Mouse (Mus musculus): ENCODE results near the gene Zbtb12. TPM values are rescaled to one million over a fixed set of nuclear protein-coding genes. Genes with fewer than 3 reads are reported as not detected.
"Not testable (repeated sequence)": the region's sequence is repeated elsewhere in the genome, so short reads cannot be mapped to it uniquely, and the experiment has no call there.

The Zbtb12 gene
- polyA plus RNA-seq, 1 experiment from 2014 or later: 3.5 TPM

DNA sequence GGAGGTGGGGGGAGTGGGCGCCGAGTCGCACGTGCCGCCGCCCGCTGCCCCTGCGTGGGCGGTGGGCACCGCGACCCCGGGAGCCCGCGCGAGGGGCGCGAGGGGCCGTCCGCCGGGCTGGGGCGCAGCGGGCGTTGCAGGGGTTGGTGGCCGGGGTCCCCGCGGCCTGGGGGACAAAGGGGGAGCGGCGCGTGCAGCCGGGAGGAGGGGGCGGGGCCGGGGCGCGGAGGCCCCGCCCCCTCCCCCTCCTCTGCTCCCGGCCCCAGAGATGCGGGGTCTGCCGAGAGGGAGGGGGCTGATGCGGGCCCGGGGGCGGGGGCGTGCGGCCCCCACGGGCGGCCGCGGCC is 19.4 kb downstream of the Zbtb12 start:
- Histone ChIP-seq H3K4me1 (ENCODE audit: insufficient read depth, low read length) (peaks cover 38% of the 10 kb centered on the region), H3K9me3 (ENCODE audit: low read length) (no peaks in the 10 kb centered on the region), H3K36me3 (ENCODE audit: insufficient read depth, low read length) (peaks cover 29% of the 10 kb centered on the region), H3K4me2 (replicated peaks; ENCODE audit: low read depth, low read length) (peak overlapping the region; percentile 87), H3K4me3 (ENCODE audit: low read length) (peak overlapping the region; percentile 94), H3K9ac (replicated peaks; ENCODE audit: low read length) (peak overlapping the region; percentile 99), H3K27ac (ENCODE audit: low read length) (peak overlapping the region; percentile 98), H3K27me3 (ENCODE audit: insufficient read depth, low read length) (no peaks in the 10 kb centered on the region)
- WGBS: 0% methylated on average over 3 of the region's 47 CpGs
- no peak for ATAC-seq (ENCODE audit: low FRiP score, low TSS enrichment)

DNA sequence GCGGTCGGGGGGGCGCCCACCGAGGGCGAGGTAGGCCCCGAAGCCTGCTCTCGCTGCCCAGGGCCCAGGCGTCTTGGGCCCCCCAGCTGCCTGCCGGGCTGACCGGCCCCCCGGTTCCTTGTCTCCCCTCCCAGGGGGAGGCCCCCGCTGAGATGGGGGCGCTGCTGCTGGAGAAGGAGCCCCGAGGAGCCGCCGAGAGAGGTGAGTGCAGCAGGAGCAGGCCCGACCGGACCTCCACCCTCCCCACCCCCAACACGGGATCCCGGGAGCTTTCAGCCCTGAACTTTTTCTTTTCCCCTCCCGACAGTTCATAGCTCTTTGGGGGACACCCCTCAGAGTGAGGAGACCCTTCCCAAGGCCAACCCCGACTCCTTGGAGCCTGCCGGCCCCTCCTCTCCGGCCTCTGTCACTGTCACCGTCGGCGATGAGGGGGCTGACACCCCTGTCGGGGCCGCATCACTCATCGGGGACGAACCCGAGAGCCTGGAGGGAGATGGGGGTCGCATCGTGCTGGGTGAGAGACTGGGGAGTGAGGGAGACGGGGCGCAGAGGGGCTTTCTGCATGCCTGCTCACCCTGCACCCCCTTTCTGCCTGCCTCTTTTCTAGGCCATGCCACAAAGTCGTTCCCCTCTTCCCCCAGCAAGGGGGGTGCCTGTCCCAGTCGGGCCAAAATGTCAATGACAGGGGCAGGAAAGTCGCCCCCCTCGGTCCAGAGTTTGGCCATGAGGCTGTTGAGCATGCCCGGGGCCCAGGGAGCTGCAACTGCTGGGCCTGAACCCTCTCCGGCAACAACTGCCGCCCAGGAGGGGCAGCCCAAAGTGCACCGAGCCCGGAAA is 20.0 kb downstream of the Zbtb12 start:
- 0% methylated on average over 37 of the region's 45 CpGs for whole genome bisulfite sequencing
- 0 out of 2 replicates have a peak, but pooled peaks have one; percentile 2 for ATAC-seq (ENCODE audit: low FRiP score, low TSS enrichment)

DNA sequence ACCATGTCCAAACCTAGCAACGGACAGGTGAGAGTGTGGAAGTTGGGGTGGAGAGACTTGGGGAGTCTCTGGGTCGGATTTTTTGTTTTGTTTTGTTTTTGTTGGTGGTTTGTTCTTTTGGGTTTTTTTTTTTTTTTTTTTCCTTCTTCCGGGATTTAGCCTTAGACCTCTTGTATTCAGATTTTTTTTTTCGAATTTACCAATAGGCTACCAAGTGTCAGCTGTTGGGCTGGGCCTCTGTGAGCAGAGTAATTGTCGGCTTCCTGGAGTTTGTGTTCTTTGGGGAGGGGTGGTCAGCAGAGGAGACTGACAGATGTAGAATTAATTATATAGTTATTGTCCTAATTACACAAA is 20.6 kb downstream of the Zbtb12 start:
- H3K9me3 ChIP-seq (ENCODE audit: low read length): no peaks in the 10 kb centered on the region
- peak overlapping the region; percentile 99 for H3K9ac ChIP-seq (replicated peaks; ENCODE audit: low read length)
- no peaks in the 10 kb centered on the region for H3K27me3 ChIP-seq (ENCODE audit: insufficient read depth, low read length)
- peaks cover 36% of the 10 kb centered on the region for H3K36me3 ChIP-seq (ENCODE audit: insufficient read depth, low read length)
- peak overlapping the region; percentile 98 for H3K27ac ChIP-seq (ENCODE audit: low read length)
- WGBS: 0% methylated on average over 5 of the region's 5 CpGs
- no peak for ATAC-seq (ENCODE audit: low FRiP score, low TSS enrichment)
- H3K4me3 ChIP-seq (ENCODE audit: low read length): peak overlapping the region; percentile 94
- peak overlapping the region; percentile 87 for H3K4me2 ChIP-seq (replicated peaks; ENCODE audit: low read depth, low read length)
- H3K4me1 ChIP-seq (ENCODE audit: insufficient read depth, low read length): peaks cover 36% of the 10 kb centered on the region

More for the DNA sequence above, 20.0 kb downstream of the Zbtb12 start:
- H3K36me3 ChIP-seq (ENCODE audit: insufficient read depth, low read length): peaks cover 34% of the 10 kb centered on the region
- no peaks in the 10 kb centered on the region for H3K9me3 ChIP-seq (ENCODE audit: low read length)
- H3K27me3 ChIP-seq (ENCODE audit: insufficient read depth, low read length): no peaks in the 10 kb centered on the region
- H3K4me1 ChIP-seq (ENCODE audit: insufficient read depth, low read length): peaks cover 36% of the 10 kb centered on the region
- peak overlapping the region; percentile 99 for H3K9ac ChIP-seq (replicated peaks; ENCODE audit: low read length)
- peak overlapping the region; percentile 98 for H3K27ac ChIP-seq (ENCODE audit: low read length)
- peak overlapping the region; percentile 87 for H3K4me2 ChIP-seq (replicated peaks; ENCODE audit: low read depth, low read length)
- peak overlapping the region; percentile 94 for H3K4me3 ChIP-seq (ENCODE audit: low read length)

DNA sequence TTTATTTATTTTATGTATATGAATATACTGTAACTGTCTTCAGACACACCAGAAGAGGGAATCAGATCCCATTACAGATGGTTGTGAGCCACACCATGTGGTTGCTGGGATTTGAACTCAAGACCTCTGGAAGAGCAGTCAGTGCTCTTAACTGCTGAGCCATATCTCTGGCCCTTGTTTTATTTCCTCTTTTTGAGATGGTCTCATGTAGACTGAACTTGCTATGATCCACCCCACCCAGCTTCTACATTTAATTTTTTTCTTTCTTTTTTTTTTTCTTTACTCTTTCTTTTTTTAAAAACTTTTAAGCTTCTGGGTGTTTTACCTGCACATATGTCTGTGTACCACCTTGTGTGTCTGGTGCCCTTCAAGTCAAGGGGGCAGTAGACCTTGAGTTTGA is 21.5 kb downstream of the Zbtb12 start:
- Histone ChIP-seq H3K36me3 (ENCODE audit: insufficient read depth, low read length) (peaks cover 45% of the 10 kb centered on the region), H3K4me1 (ENCODE audit: insufficient read depth, low read length) (peaks cover 28% of the 10 kb centered on the region)
- not testable (repeated sequence) for H3K4me3 ChIP-seq (ENCODE audit: low read length); H3K4me2 ChIP-seq (replicated peaks; ENCODE audit: low read depth, low read length); H3K27me3 ChIP-seq (ENCODE audit: insufficient read depth, low read length); H3K9ac ChIP-seq (replicated peaks; ENCODE audit: low read length); H3K27ac ChIP-seq (ENCODE audit: low read length); H3K9me3 ChIP-seq (ENCODE audit: low read length); ATAC-seq (ENCODE audit: low FRiP score, low TSS enrichment)

DNA sequence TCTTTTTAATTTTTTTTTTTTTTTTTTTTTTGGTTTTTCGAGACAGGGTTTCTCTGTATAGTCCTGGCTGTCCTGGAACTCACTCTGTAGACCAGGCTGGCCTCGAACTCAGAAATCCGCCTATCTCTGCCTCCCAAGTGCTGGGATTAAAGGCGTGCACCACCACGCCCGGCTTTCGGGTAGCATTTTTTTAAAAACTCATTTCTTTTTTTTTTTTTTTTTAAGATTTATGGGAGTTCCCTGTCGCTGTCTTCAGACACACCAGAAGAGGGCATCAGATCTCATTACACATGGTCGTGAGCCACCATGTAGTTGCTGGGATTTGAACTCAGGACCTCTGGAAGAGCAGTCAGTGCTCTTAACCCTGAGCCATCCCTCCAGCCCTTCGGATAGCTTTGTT is 22.7 kb downstream of the Zbtb12 start:
- 85% methylated on average over 8 of the region's 10 CpGs for WGBS
- not testable (repeated sequence) for H3K27me3 ChIP-seq (ENCODE audit: insufficient read depth, low read length); H3K9ac ChIP-seq (replicated peaks; ENCODE audit: low read length); H3K4me3 ChIP-seq (ENCODE audit: low read length); H3K27ac ChIP-seq (ENCODE audit: low read length); H3K4me2 ChIP-seq (replicated peaks; ENCODE audit: low read depth, low read length); H3K9me3 ChIP-seq (ENCODE audit: low read length); ATAC-seq (ENCODE audit: low FRiP score, low TSS enrichment)
- Histone ChIP-seq H3K4me1 (ENCODE audit: insufficient read depth, low read length) (peaks cover 17% of the 10 kb centered on the region), H3K36me3 (ENCODE audit: insufficient read depth, low read length) (peaks cover 48% of the 10 kb centered on the region)

DNA sequence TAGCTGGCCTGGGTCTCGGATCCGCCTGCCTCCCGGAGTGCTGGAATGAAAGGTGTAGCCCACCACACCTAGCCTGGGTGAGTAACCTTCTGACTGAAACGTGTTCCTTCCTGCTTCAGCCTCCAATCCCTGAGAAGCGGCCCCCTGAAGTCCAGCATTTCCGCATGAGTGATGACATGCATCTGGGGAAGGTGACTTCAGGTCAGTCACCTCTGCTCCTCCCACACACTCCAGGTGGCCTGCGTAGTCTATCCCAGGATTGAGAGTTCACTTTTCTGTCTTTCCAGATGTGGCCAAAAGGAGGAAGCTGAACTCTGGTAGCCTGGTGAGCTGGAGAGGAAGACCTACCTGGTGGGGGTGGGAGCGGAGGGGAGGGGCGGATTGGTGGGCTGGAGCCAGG is 23.6 kb downstream of the Zbtb12 start:
- H3K9ac ChIP-seq (replicated peaks; ENCODE audit: low read length): no peak overlapping the region
- H3K9me3 ChIP-seq (ENCODE audit: low read length): no peaks in the 10 kb centered on the region
- no peaks in the 10 kb centered on the region for H3K27me3 ChIP-seq (ENCODE audit: insufficient read depth, low read length)
- peaks cover 58% of the 10 kb centered on the region for H3K36me3 ChIP-seq (ENCODE audit: insufficient read depth, low read length)
- H3K4me1 ChIP-seq (ENCODE audit: insufficient read depth, low read length): peaks cover 8% of the 10 kb centered on the region
- no peak for ATAC-seq (ENCODE audit: low FRiP score, low TSS enrichment)
- WGBS: 75% methylated on average over 9 of the region's 9 CpGs
- no peak overlapping the region for H3K4me3 ChIP-seq (ENCODE audit: low read length)
- no peak overlapping the region for H3K27ac ChIP-seq (ENCODE audit: low read length)
- no peak overlapping the region for H3K4me2 ChIP-seq (replicated peaks; ENCODE audit: low read depth, low read length)

DNA sequence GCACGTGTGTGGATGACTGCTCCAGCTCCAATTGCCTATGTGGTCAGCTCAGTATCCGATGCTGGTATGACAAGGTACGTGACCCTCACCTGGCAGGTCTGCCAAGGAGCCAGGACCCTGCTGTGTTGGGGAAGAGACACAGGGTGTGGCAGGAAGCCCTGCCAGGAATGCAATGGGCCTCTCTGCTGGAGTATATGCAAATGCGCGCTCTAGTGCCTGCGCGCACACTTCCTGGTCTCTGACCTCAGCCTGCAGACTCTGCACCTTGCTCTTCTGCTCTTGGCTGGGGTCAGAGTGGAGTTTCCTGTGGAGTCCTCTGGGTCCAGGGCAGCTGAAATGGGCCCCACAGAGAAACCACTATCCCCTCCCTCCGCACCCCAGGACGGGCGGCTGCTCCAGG is 31.7 kb downstream of the Zbtb12 start:
- H3K4me2 ChIP-seq (replicated peaks; ENCODE audit: low read depth, low read length): no peak overlapping the region
- ATAC-seq (ENCODE audit: low FRiP score, low TSS enrichment): peak; percentile 5; the same call in 1 of the 2 replicates
- H3K9ac ChIP-seq (replicated peaks; ENCODE audit: low read length): no peak overlapping the region
- no peak overlapping the region for H3K4me3 ChIP-seq (ENCODE audit: low read length)
- peaks cover 5% of the 10 kb centered on the region for H3K4me1 ChIP-seq (ENCODE audit: insufficient read depth, low read length)
- H3K9me3 ChIP-seq (ENCODE audit: low read length): no peaks in the 10 kb centered on the region
- no peak overlapping the region for H3K27ac ChIP-seq (ENCODE audit: low read length)
- WGBS: 77% methylated on average over 10 of the region's 10 CpGs
- peaks cover 79% of the 10 kb centered on the region for H3K36me3 ChIP-seq (ENCODE audit: insufficient read depth, low read length)
- H3K27me3 ChIP-seq (ENCODE audit: insufficient read depth, low read length): no peaks in the 10 kb centered on the region

DNA sequence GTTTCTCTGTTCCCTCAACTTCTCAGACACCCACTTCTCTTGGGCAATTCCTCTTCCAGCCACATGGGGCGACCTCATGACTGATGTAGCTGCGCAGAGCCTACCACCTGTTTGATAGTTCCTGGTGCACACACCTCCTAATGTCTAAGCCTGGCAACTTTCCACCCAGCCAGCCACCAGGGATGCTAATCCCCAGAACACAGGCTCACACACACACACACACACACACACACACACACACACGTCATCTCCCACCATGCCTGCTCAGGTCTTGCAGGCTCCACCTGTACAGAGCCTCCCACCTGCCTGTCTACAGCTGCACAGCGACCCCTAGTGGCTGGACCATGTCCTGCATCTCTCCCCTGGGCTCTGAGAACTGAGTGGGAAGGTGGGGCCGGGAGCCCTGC is 32.7 kb downstream of the Zbtb12 start:
- Histone ChIP-seq H3K4me3 (ENCODE audit: low read length) (no peak overlapping the region), H3K4me1 (ENCODE audit: insufficient read depth, low read length) (peaks cover 5% of the 10 kb centered on the region), H3K27me3 (ENCODE audit: insufficient read depth, low read length) (no peaks in the 10 kb centered on the region), H3K9me3 (ENCODE audit: low read length) (no peaks in the 10 kb centered on the region), H3K27ac (ENCODE audit: low read length) (no peak overlapping the region), H3K4me2 (replicated peaks; ENCODE audit: low read depth, low read length) (no peak overlapping the region), H3K9ac (replicated peaks; ENCODE audit: low read length) (no peak overlapping the region), H3K36me3 (ENCODE audit: insufficient read depth, low read length) (peaks cover 69% of the 10 kb centered on the region)
- ATAC-seq (ENCODE audit: low FRiP score, low TSS enrichment): peak; percentile 56
- WGBS: 46% methylated on average over 5 of the region's 5 CpGs

DNA sequence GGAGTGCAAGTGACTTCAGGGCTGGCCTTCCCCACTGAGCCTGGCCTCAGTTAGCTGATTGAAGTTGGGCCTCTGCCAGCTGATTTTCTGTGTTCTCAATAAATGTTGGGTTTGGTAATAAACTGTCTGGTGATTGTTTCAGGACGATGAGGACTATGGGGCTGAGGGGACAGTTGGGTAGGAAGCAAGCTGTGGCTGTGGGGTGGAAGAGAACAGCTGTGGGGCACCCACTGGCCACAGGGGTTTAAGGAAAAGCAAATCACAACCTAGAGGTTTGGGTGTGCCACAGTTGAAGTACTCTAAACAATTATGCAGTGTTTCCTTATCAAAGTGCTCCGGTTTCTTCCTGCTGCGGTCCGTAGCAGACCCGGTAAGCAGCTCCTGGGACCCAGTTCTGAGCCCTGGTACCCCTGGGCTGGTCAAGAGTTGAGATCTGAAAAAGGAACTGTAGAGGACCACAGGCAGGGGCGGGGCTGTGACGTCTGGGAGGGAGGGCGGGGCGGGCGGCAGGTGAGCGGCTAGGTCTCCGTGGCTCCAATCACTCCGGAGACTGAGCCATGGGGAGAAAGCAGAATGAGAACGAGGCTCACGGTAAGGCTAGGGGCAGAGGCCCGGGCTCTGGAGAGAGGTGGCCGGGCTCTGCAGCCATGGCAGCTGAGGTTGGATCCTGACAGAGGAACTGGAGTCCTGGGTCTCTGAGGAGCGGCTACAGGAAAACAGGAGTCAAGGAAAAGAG is 34.8 kb downstream of the Zbtb12 start, which contains the start of gene Slc44a4:
Slc44a4 (plus strand) TSS at position 537 of the 736 bp plus-strand sequence.
- H3K27me3 ChIP-seq (ENCODE audit: insufficient read depth, low read length): no peaks in the 10 kb centered on the region
- no peak for ATAC-seq (ENCODE audit: low FRiP score, low TSS enrichment)
- H3K9ac ChIP-seq (replicated peaks; ENCODE audit: low read length): peak within 1 kb of the TSS; percentile 42
- peak within 1 kb of the TSS; percentile 35 for H3K4me2 ChIP-seq (replicated peaks; ENCODE audit: low read depth, low read length)
- 34% methylated on average over 18 of the region's 18 CpGs for WGBS
- peaks cover 48% of the 10 kb centered on the region for H3K36me3 ChIP-seq (ENCODE audit: insufficient read depth, low read length)
- H3K4me3 ChIP-seq (ENCODE audit: low read length): peak within 1 kb of the TSS; percentile 8; the same call in 1 of the 2 replicates
- peaks cover 5% of the 10 kb centered on the region for H3K4me1 ChIP-seq (ENCODE audit: insufficient read depth, low read length)
- H3K9me3 ChIP-seq (ENCODE audit: low read length): no peaks in the 10 kb centered on the region
- peak within 1 kb of the TSS; percentile 56 for H3K27ac ChIP-seq (ENCODE audit: low read length)

DNA sequence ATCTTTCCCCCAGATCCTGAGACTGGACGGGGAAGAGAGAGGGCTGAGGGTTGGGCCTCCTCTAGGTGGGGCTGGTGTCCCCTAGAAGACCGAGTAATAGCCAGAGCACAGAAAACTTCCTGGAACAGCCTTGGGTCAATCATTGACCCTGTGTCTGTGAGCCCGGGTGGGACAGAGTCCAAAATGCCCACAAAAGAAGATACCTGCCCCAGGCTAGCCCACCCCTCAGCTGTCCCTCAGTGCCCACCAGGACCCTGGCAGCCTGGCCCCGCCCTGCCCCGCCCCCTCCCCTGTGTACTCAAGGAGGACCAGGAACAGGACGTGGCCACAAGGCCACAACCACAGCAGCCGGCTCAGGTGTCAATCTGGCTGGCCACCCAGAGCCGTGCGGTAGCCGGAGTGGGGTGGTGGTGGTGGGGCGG is 36.1 kb downstream of the Zbtb12 start:
- Histone ChIP-seq H3K4me3 (ENCODE audit: low read length) (peak overlapping the region; percentile 17; the same call in 1 of the 2 replicates), H3K4me2 (replicated peaks; ENCODE audit: low read depth, low read length) (peak overlapping the region; percentile 35), H3K36me3 (ENCODE audit: insufficient read depth, low read length) (peaks cover 35% of the 10 kb centered on the region), H3K27ac (ENCODE audit: low read length) (peak overlapping the region; percentile 59), H3K4me1 (ENCODE audit: insufficient read depth, low read length) (peaks cover 5% of the 10 kb centered on the region), H3K9me3 (ENCODE audit: low read length) (no peaks in the 10 kb centered on the region), H3K9ac (replicated peaks; ENCODE audit: low read length) (peak overlapping the region; percentile 45), H3K27me3 (ENCODE audit: insufficient read depth, low read length) (no peaks in the 10 kb centered on the region)
- peak; percentile 87 for ATAC-seq (ENCODE audit: low FRiP score, low TSS enrichment)
- WGBS: 9% methylated on average over 9 of the region's 11 CpGs

Data from kidney, embryonic 16.5 days (tissue).